Mouse (Mus musculus) thymus, postnatal 14 days (tissue): ENCODE measurements around the gene Plppr1.
A peak's percentile ranks its signal among the peaks of the same experiment; 100 is the strongest.

ENCODE experiments used
- DNase-seq: peaks from one replicate; pipeline ENCODE4 v3.0.0; 2021

Plppr1 gene

DNA sequence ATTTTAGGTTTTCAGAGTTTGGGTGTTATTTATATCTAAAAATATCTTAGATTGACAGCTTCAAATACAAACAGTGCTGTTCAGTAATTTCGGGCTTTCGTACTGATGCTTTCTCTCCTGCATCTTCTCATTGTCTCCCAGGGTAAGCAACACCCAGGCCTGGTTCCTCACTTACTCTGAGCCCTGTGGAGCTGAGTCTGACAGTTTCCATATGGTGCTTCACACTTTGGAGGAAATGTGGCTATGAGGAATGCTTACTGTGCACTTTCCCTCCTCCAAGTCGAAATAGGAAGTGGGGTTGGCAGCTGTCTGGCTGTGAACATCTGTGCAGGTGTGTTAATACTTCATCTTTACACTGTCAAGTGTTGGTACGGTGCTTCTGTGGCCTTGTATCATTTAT lies 85.7 kb downstream of the Plppr1 start:
- no peak for DNase-seq

DNA sequence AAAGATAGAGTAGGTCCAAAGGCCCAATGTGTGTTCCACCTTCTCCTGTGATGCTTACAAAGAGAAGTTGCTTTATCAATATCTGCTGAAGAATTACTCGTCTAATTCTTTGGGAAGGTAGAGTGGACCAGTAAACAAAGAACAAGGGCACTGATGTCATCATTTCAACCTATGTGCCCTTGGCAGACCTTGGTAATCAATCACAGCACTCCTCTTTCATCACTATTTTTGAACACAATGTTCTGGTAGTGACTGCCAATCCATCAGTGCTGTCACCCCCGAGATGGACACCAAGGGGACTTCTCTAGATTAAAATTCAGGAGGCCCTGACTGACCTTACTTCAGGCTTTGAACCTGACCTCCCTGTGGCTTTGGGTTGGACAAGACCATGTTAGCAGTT lies 89.7 kb downstream of the Plppr1 start:
- no peak for DNase-seq

GRCm38 (mm10) chr4:49149251-49149650 lies 90.2 kb downstream of the Plppr1 start:
- no peak for DNase-seq

DNA sequence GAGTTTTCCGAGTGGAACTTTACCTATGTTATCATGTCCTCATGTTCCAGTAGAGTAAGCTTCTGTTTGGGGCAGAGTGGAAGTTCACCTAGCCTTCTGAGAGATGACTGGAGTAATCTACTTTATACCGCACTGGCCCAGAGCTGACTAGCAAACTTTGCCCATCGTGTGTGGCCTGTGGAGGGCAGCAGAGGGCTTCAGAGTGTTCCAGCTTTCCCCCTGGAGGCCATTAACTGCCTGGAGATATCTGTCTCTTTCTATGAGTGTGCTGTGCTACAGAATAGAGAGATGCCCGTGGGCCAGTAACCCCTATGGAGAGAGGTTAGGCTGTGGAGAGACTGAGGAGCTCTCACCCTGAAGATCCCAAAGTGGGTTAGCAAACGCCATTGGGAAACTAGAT lies 94.8 kb downstream of the Plppr1 start:
- DNase-seq: peak; percentile 18

- no peak for DNase-seq
These were observed 97.7 kb downstream of the Plppr1 start for GRCm38 (mm10) chr4:49156781-49157180.

DNA sequence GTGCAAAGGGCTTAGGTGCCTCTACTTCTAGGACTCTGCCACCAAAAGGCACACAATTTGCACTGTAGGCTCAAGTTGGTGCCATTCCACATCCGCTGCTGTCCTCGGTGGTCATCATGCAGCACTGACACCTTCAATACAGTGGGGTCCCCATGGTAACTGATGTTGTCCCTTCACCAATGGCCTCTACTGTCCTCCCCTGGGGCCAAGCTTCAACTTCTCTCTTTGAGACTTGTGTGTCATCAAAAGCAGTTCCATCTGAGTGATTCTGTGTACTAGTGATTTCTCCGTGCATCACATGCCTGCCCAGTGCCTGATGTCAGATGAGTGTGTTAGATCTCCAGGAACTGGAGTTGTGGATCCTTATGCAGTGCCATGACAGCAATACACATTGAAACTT lies 104.2 kb downstream of the Plppr1 start:
- no peak for DNase-seq

DNA sequence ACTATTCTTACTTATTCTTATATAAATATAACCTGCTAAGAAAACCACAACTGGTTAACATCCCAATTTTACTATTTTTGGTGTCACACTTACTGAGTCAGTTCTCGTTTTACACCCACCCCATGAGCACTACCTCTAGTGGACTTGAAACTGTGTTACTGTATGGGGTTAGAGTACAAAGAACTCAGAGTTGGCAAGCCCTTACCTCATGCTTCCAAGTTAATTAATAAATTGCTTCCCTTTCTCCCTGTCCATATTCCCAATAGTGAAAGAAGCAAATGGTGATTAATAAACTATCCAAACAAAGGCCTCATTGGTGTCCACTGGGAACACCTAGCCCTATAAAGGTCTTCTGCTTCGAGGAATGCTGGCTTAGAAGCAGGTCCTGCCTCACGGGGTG lies 107.3 kb downstream of the Plppr1 start:
- no peak for DNase-seq

- no peak for DNase-seq
These were observed 108.0 kb downstream of the Plppr1 start for GRCm38 (mm10) chr4:49167030-49167429.

GRCm38 (mm10) chr4:49169498-49169897 lies 110.4 kb downstream of the Plppr1 start:
- DNase-seq: no peak

DNA sequence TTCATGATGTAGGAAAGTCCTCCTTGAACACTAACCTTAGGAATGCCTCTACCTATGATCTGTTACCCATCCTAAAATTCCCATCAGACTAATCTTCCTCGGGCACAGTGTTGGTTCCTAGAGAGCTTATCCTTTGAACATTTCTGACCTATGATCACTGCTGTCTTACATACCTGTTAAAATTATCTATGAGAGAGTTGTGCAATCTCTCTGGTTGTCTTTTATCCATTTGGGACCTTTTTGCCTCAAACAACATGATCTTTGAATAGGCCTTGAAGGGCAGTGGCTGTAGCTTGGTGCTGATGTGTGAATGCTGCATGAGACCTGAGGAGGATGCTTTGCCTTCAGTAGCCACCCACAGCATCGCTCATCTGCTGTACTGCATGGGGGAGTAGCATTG lies 119.0 kb downstream of the Plppr1 start:
- DNase-seq: no peak

GRCm38 (mm10) chr4:49178891-49179290 lies 119.8 kb downstream of the Plppr1 start:
- no peak for DNase-seq

- DNase-seq: no peak
These were observed 120.6 kb downstream of the Plppr1 start for GRCm38 (mm10) chr4:49179471-49180181.

GRCm38 (mm10) chr4:49189991-49190526 lies 131.0 kb downstream of the Plppr1 start:
- no peak for DNase-seq

DNA sequence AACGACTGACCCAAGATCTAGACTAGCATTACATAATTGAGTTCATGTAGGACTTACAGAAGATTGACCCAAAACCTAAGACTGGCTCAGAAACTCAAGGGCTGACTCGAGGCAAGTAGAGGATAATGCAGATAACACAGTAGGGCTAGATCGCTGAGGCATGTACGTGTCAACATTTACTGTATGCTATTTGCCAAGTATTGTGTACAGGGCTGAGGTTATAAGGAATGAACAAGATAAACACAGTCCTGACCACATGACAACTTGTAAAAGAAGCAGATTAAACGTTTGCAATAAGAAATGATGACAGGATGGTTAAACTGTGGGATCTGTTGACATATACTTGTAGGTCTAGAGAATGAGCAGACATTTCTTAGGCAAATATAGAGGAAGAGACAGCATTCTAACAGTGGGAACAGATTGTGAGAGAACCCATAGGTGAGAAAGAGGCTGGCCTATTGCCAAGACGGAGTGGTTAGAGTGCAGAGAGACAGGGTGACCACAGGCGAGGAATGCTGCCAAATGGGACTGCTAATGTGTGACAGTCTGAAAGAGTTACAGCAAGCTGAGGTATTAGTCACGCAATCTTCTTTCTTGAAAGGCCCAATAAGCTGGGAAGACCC lies 138.2 kb downstream of the Plppr1 start:
- DNase-seq: no peak

DNA sequence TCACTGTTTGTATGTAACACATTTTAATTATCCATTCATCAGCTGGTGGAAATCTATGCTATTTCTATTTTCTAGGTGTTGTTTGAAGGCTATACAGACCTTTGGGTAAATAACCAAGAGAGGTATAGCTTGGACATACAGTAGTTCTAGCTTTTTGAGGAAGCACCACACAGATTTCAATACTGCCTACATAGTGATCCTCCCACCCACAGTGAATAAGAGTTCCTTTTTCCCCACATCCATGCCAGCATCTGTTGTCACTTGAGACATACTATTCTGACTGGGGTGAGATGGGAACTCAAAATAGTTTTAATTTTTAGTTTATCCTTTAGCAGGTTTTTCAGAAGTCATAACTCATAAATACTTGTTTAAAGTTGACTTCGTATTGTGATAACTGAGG lies 151.4 kb downstream of the Plppr1 start:
- DNase-seq: no peak

DNA sequence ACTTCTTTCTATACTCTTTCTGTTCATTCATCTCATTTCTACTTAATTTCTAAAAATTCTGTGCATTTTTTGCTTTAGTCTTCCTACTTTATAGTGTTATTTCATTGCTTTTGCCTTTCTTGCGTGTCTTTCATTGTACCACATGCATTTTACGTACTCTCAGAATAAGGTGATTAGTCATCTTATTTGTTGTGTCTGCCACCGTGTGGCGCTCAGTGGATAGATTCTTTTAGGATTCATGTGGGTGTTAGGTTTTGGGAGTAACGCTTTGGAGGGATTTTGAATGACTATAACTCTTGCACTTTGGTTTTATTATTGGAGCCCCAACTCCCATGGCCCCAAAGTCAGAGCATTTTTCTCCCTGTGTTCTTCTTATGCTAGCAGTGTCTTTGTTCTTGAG lies 152.5 kb downstream of the Plppr1 start:
- DNase-seq: no peak

DNA sequence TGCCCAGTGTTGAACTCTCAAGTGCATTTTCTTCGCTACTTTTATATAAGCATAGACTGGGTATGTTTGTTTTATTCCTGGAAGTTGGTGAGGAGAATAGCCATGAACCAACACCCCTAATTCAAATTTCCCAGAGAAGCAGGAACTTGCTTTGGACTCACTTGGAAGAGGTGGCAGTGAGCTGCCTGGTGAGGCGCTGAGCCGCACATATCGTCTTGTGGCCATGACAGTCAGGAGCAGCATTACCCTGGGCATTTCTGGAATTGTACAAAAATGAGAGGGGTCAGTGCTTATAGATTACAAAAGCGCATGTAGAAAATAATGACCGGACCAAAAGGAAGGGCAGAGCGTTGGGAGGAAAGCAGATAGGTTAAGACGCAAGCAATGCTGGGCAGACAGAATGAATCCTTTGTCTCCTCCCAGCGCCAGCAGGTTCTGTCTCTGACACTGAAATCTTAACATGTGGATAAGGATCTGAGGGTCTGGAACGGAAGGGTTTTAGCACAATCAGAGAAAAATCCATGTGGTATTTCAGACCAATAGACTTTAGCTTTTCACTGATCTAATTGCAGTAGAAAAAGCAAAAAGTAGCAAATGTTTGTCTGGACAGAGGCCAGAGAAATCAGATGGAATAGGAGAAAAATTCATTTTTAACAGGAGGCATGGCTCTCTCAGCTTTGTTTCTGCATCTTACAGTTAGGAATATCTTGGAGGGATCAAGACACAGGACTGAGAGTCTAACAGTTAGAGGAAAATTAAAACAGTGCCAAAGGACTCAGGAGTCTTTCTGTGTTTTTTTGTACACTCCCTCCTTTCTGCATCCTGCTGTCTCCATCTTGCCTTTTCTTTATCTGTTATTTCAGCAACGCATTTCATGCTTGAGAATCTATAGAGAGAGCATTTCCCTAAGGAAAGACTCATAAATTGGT lies 153.8 kb downstream of the Plppr1 start:
- no peak for DNase-seq

DNA sequence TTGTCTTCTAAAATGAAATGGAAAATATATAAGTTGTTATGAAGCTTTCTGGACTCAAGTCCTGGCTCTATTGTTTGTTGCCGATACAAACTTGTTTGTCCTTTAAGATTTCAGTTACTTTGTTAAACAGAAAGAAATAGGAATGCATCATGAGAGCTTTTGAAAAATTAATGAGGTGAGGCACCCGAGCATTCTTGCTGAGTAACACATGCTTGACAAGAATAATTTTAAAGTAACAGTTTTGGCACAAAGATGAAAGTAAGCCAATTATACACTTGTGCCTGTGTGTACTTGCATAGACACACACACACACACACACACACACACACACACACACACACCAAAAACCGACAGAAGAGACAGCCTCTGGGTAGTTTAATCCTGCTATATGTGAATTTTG lies 155.3 kb downstream of the Plppr1 start:
- no peak for DNase-seq

- DNase-seq: no peak
These were observed 164.4 kb downstream of the Plppr1 start for GRCm38 (mm10) chr4:49223501-49223900.

- DNase-seq: no peak
These were observed 165.9 kb downstream of the Plppr1 start for GRCm38 (mm10) chr4:49225021-49225420.

DNA sequence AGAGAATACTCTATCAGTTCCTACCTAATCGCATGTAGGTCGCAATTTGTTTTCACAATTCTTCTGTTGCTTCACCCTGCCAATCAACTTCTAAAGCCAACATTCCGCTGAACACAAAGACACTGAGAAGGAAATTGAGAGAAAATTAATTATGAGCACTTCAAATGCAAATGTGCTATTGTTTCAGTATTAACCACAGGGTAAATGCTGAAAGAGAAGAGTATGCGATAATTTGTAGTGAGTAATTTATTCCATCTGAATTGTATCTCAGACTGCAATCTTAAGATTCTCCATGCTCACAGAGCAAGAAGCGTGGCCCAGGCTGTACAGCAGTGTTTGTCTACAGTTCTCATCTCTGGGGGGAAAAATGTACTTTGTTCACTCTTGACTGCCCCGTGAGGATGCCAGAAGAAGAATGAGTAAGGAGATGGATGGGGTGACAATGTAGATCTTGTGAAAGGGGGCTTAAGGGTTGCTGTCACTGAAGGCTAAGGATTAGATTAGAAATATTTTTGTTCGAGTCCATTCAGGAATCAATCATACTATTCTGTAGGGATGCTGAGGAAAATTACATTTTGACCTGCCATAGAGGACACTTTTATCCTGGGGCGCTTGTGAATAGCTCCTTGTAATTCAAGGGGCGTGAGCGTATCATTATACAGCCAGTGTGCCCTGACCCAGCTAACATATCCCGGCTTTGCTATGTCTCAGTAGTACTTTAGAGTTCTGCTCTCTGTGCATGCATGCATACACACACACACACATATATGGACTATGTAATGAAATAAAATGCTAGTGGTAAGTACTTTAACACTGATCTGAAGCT lies 173.3 kb downstream of the Plppr1 start:
- DNase-seq: no peak

GRCm38 (mm10) chr4:49233032-49233406 lies 173.9 kb downstream of the Plppr1 start:
- DNase-seq: no peak

- no peak for DNase-seq
These were observed 179.0 kb downstream of the Plppr1 start for GRCm38 (mm10) chr4:49238111-49238510.
